Mouse (Mus musculus) monocyte, adult 5-6 weeks (primary cell): ENCODE data around the gene Llgl1. TPM values are rescaled to one million over a fixed set of nuclear protein-coding genes. Genes with fewer than 3 reads are reported as not detected.

Experiments used
- total RNA-seq: library from RNA; stranded (forward); fragments of 200-1000, 200-491, 200-594 nt; gene quantifications from 3 replicates; pipeline ENCODE4 v1.2.3, GENCODE M21; 2017

Llgl1 gene
- total RNA-seq, 1 experiment from 2014 or later: 5.3 TPM

Other genes starting within 250 kb of the Llgl1 start
- 29.6 to 43.7 TPM (median 35.4 TPM) in 3 replicates for gene Drg2, start 245.1 kb upstream of the Llgl1 start, total RNA-seq
- gene Myo15, start 230.4 kb upstream of the Llgl1 start, total RNA-seq: 0.10 TPM in 2 of 3 replicates, not detected in the other
- gene Alkbh5, start 163.3 kb upstream of the Llgl1 start, total RNA-seq: 26.6 to 33.2 TPM (median 29.5 TPM) in 3 replicates
- gene Flii, start 27.5 kb downstream of the Llgl1 start, total RNA-seq: 279 to 316 TPM (median 279 TPM) in 3 replicates
- 7.8 to 17.2 TPM (median 10.3 TPM) in 3 replicates for gene Mief2, start 28.7 kb downstream of the Llgl1 start, total RNA-seq
- gene Top3a, start 77.6 kb downstream of the Llgl1 start, total RNA-seq: 13.7 to 17.6 TPM (median 15.4 TPM) in 3 replicates
- gene Smcr8, start 77.8 kb downstream of the Llgl1 start, total RNA-seq: 13.8 to 29.7 TPM (median 16.2 TPM) in 3 replicates
- gene Shmt1, start 112.0 kb downstream of the Llgl1 start, total RNA-seq: 0.58 to 7.1 TPM (median 3.8 TPM) in 3 replicates
- 13.4 to 21.7 TPM (median 18.0 TPM) in 3 replicates for gene Dhrs7b, start 130.9 kb downstream of the Llgl1 start, total RNA-seq
- 37.3 to 47.4 TPM (median 46.5 TPM) in 3 replicates for gene Tmem11, start 179.5 kb downstream of the Llgl1 start, total RNA-seq
- 2.9 to 3.2 TPM (median 3.0 TPM) in 3 replicates for gene Natd1, start 215.0 kb downstream of the Llgl1 start, total RNA-seq
- gene Map2k3, start 232.3 kb downstream of the Llgl1 start, total RNA-seq: 22.4 to 28.9 TPM (median 27.8 TPM) in 3 replicates